Mouse (Mus musculus): ENCODE measurements at regions not wholly inside any gene's neighbourhood (a gene's known extent, or its start where the extent isn't known, plus 50 kb on each side); places are given as distances from the start of the nearest gene placed in this dataset.

GRCm38 (mm10) chr1:78013396-78013795 is 183.5 kb downstream of the Pax3 start:
- H3K36me3 ChIP-seq (ENCODE audit: control insufficient read depth, insufficient read depth, low read length) = no peaks in the 10 kb centered on the region
- H3K4me3 ChIP-seq (ENCODE audit: control insufficient read depth, low read depth, low read length) = no peak overlapping the region
- peaks cover 6% of the 10 kb centered on the region for H3K4me1 ChIP-seq (ENCODE audit: control insufficient read depth, insufficient read depth, low read length)
- no peaks in the 10 kb centered on the region for H3K27me3 ChIP-seq (ENCODE audit: control insufficient read depth, insufficient read depth, low read length)
- H3K27ac ChIP-seq (ENCODE audit: control insufficient read depth, insufficient read depth, low read depth, low read length) = no peak overlapping the region
- TF ChIP-seq CTCF (IDR thresholded peaks at IDR 0.05; ENCODE audit: control insufficient read depth, insufficient read depth, insufficient replicate concordance, low read depth, low read length) = no peak
- TF ChIP-seq POLR2A (IDR thresholded peaks at IDR 0.05; ENCODE audit: control insufficient read depth, low read depth, low read length) = no peak

GRCm38 (mm10) chr1:78008811-78009410 is 188.0 kb downstream of the Pax3 start:
- no peaks in the 10 kb centered on the region for H3K27me3 ChIP-seq (ENCODE audit: control insufficient read depth, insufficient read depth, low read length)
- H3K4me3 ChIP-seq (ENCODE audit: control insufficient read depth, low read depth, low read length) = no peak overlapping the region
- no peaks in the 10 kb centered on the region for H3K4me1 ChIP-seq (ENCODE audit: control insufficient read depth, insufficient read depth, low read length)
- TF ChIP-seq CTCF (IDR thresholded peaks at IDR 0.05; ENCODE audit: control insufficient read depth, insufficient read depth, insufficient replicate concordance, low read depth, low read length) (peak; percentile 81; the same call in 1 of the 2 replicates), POLR2A (IDR thresholded peaks at IDR 0.05; ENCODE audit: control insufficient read depth, low read depth, low read length) (no peak)
- no peaks in the 10 kb centered on the region for H3K36me3 ChIP-seq (ENCODE audit: control insufficient read depth, insufficient read depth, low read length)
- H3K27ac ChIP-seq (ENCODE audit: control insufficient read depth, insufficient read depth, low read depth, low read length) = no peak overlapping the region

GRCm38 (mm10) chr1:78004376-78004775 is 192.6 kb downstream of the Pax3 start:
- no peak for TF ChIP-seq POLR2A (IDR thresholded peaks at IDR 0.05; ENCODE audit: control insufficient read depth, low read depth, low read length)
- TF ChIP-seq CTCF (IDR thresholded peaks at IDR 0.05; ENCODE audit: control insufficient read depth, insufficient read depth, insufficient replicate concordance, low read depth, low read length) = no peak
- no peak overlapping the region for H3K4me3 ChIP-seq (ENCODE audit: control insufficient read depth, low read depth, low read length)
- no peak overlapping the region for H3K27ac ChIP-seq (ENCODE audit: control insufficient read depth, insufficient read depth, low read depth, low read length)

GRCm38 (mm10) chr1:77998727-77999126 is 198.2 kb downstream of the Pax3 start:
- Histone ChIP-seq H3K4me3 (ENCODE audit: control insufficient read depth, low read depth, low read length) (no peak overlapping the region), H3K36me3 (ENCODE audit: control insufficient read depth, insufficient read depth, low read length) (no peaks in the 10 kb centered on the region), H3K27ac (ENCODE audit: control insufficient read depth, insufficient read depth, low read depth, low read length) (no peak overlapping the region), H3K4me1 (ENCODE audit: control insufficient read depth, insufficient read depth, low read length) (no peaks in the 10 kb centered on the region), H3K27me3 (ENCODE audit: control insufficient read depth, insufficient read depth, low read length) (no peaks in the 10 kb centered on the region)
- no peak for TF ChIP-seq POLR2A (IDR thresholded peaks at IDR 0.05; ENCODE audit: control insufficient read depth, low read depth, low read length)
- TF ChIP-seq CTCF (IDR thresholded peaks at IDR 0.05; ENCODE audit: control insufficient read depth, insufficient read depth, insufficient replicate concordance, low read depth, low read length) = no peak

More at GRCm38 (mm10) chr1:78004376-78004775, 192.6 kb downstream of the Pax3 start:
- Histone ChIP-seq H3K27me3 (ENCODE audit: control insufficient read depth, insufficient read depth, low read length) (no peaks in the 10 kb centered on the region), H3K36me3 (ENCODE audit: control insufficient read depth, insufficient read depth, low read length) (no peaks in the 10 kb centered on the region), H3K4me1 (ENCODE audit: control insufficient read depth, insufficient read depth, low read length) (no peaks in the 10 kb centered on the region)

GRCm38 (mm10) chr1:77981528-77981927 is 215.4 kb downstream of the Pax3 start:
- TF ChIP-seq CTCF (IDR thresholded peaks at IDR 0.05; ENCODE audit: control insufficient read depth, insufficient read depth, insufficient replicate concordance, low read depth, low read length) = no peak
- TF ChIP-seq POLR2A (IDR thresholded peaks at IDR 0.05; ENCODE audit: control insufficient read depth, low read depth, low read length) = no peak
- Histone ChIP-seq H3K27me3 (ENCODE audit: control insufficient read depth, insufficient read depth, low read length) (no peaks in the 10 kb centered on the region), H3K36me3 (ENCODE audit: control insufficient read depth, insufficient read depth, low read length) (no peaks in the 10 kb centered on the region), H3K27ac (ENCODE audit: control insufficient read depth, insufficient read depth, low read depth, low read length) (no peak overlapping the region), H3K4me1 (ENCODE audit: control insufficient read depth, insufficient read depth, low read length) (no peaks in the 10 kb centered on the region), H3K4me3 (ENCODE audit: control insufficient read depth, low read depth, low read length) (no peak overlapping the region)

GRCm38 (mm10) chr1:77978696-77979095 is 218.2 kb downstream of the Pax3 start:
- H3K4me1 ChIP-seq (ENCODE audit: control insufficient read depth, insufficient read depth, low read length) = peaks cover 6% of the 10 kb centered on the region
- H3K27ac ChIP-seq (ENCODE audit: control insufficient read depth, insufficient read depth, low read depth, low read length) = no peak overlapping the region
- H3K36me3 ChIP-seq (ENCODE audit: control insufficient read depth, insufficient read depth, low read length) = no peaks in the 10 kb centered on the region
- no peaks in the 10 kb centered on the region for H3K27me3 ChIP-seq (ENCODE audit: control insufficient read depth, insufficient read depth, low read length)
- H3K4me3 ChIP-seq (ENCODE audit: control insufficient read depth, low read depth, low read length) = no peak overlapping the region
- TF ChIP-seq CTCF (IDR thresholded peaks at IDR 0.05; ENCODE audit: control insufficient read depth, insufficient read depth, insufficient replicate concordance, low read depth, low read length) (peak; percentile 74), POLR2A (IDR thresholded peaks at IDR 0.05; ENCODE audit: control insufficient read depth, low read depth, low read length) (no peak)

GRCm38 (mm10) chr1:77975941-77976340 is 221.0 kb downstream of the Pax3 start:
- Histone ChIP-seq H3K4me1 (ENCODE audit: control insufficient read depth, insufficient read depth, low read length) (peaks cover 6% of the 10 kb centered on the region), H3K4me3 (ENCODE audit: control insufficient read depth, low read depth, low read length) (peak overlapping the region; percentile 42), H3K27ac (ENCODE audit: control insufficient read depth, insufficient read depth, low read depth, low read length) (no peak overlapping the region), H3K36me3 (ENCODE audit: control insufficient read depth, insufficient read depth, low read length) (no peaks in the 10 kb centered on the region), H3K27me3 (ENCODE audit: control insufficient read depth, insufficient read depth, low read length) (no peaks in the 10 kb centered on the region)
- TF ChIP-seq POLR2A (IDR thresholded peaks at IDR 0.05; ENCODE audit: control insufficient read depth, low read depth, low read length) (no peak), CTCF (IDR thresholded peaks at IDR 0.05; ENCODE audit: control insufficient read depth, insufficient read depth, insufficient replicate concordance, low read depth, low read length) (no peak)
